18 mouse cellular contexts compared by ENCODE assay signal in genomic region chrX:75842835-75843234, GRCm38 (mm10). TPM values are rescaled to one million over a fixed set of nuclear protein-coding genes. Genes with fewer than 3 reads are reported as not detected.
DNase-seq lines count a peak whose midpoint lies in the region; ATAC-seq and TF ChIP-seq lines count a peak whose summit lies in the region.
"Had no signal": no experiment of that assay in that cellular context is flagged by ENCODE, and none has a peak within 500 bp of the region (broad histone marks: within the 10 kb centered on the region; RNA-seq: fewer than 3 reads in every experiment).

No protein-coding gene starts in this region.

- peaks cover 8% of the 10 kb centered on the region for H3K36me3 ChIP-seq in heart, adult 2 months (ENCODE audit: control insufficient read depth, insufficient read depth, low read length)
- no peaks in the 10 kb centered on the region for H3K36me3 ChIP-seq in kidney, adult 2 months (ENCODE audit: control insufficient read depth, insufficient read depth, low read length)
- no peaks in the 10 kb centered on the region for H3K36me3 ChIP-seq in stomach, embryonic 16.5 days (ENCODE audit: control insufficient read depth, insufficient read depth, low read length)
- H3K36me3 ChIP-seq: embryonic facial prominence, embryonic 12.5 days; forebrain, embryonic 10.5 days; hindbrain, embryonic 10.5 days; midbrain, embryonic 15.5 days had no signal

- intact Hi-C loops in heart, adult 2 months (cut with DNase I) = no loop called here
- intact Hi-C loops in heart, postnatal 25 days (cut with DNase I) = no loop called here
- intact Hi-C loops in left cerebral cortex, postnatal 10 days (cut with DNase I) = no loop called here

- DNase-seq in heart, adult 2 months = peak in 1 of 2 experiments; percentile 5
- no peak for DNase-seq in heart, postnatal 25 days (ENCODE audit: low spot score)
- DNase-seq in kidney, adult 2 months = peak; percentile 19
- DNase-seq in kidney, postnatal 25 days = no peak
- DNase-seq in lung, postnatal 10 days = peak; percentile 2
- no peak for DNase-seq in lung, postnatal 14 days
- no peak for DNase-seq in left cerebral cortex, postnatal 10 days (ENCODE audit: extremely low spot score in 1 of 2, low spot score in 2 of 2)
- DNase-seq: adrenal gland, adult 8-10 months; gastrocnemius, postnatal 14 days; layer of hippocampus, adult 9-11 months; liver, postnatal 0 days; thymus, postnatal 14 days had no signal

- H3K27me3 ChIP-seq in heart, adult 2 months (ENCODE audit: control insufficient read depth, insufficient read depth, low read length) = no peaks in the 10 kb centered on the region
- no peaks in the 10 kb centered on the region for H3K27me3 ChIP-seq in kidney, adult 2 months (replicated peaks; ENCODE audit: control insufficient read depth, insufficient read depth, low read length)
- H3K27me3 ChIP-seq in stomach, embryonic 16.5 days (ENCODE audit: control insufficient read depth, insufficient read depth, low read length) = no peaks in the 10 kb centered on the region
- H3K27me3 ChIP-seq: embryonic facial prominence, embryonic 12.5 days; midbrain, embryonic 15.5 days had no signal

- no peak for TF ChIP-seq CTCF in heart, adult 2 months (IDR thresholded peaks at IDR 0.05)
- no peak for TF ChIP-seq CTCF in kidney, adult 2 months (conservative IDR thresholded peaks at IDR 0.05; ENCODE audit: insufficient read depth, insufficient read length, low read depth, low read length)

- WGBS in heart, adult 2 months = 26% methylated on average over 9 of the region's 9 CpGs
- 26% methylated on average over 9 of the region's 9 CpGs for WGBS in kidney, adult 2 months
- WGBS in stomach, embryonic 16.5 days = 51% methylated on average over 9 of the region's 9 CpGs

- TF ChIP-seq EP300 in heart, adult 2 months (IDR thresholded peaks at IDR 0.05; ENCODE audit: insufficient read depth, low read depth, low read length) = no peak

- peaks cover 4% of the 10 kb centered on the region for H3K4me1 ChIP-seq in heart, adult 2 months (ENCODE audit: control insufficient read depth, insufficient read depth, low read length)
- peaks cover 3% of the 10 kb centered on the region; the same call in 1 of the 2 replicates for H3K4me1 ChIP-seq in kidney, adult 2 months (ENCODE audit: control insufficient read depth, insufficient read depth, low read length)
- H3K4me1 ChIP-seq in stomach, embryonic 16.5 days (ENCODE audit: control insufficient read depth, insufficient read depth, low read length) = no peaks in the 10 kb centered on the region
- H3K4me1 ChIP-seq: embryonic facial prominence, embryonic 12.5 days; forebrain, embryonic 10.5 days; hindbrain, embryonic 10.5 days; megakaryocyte, embryonic 14.5 days; midbrain, embryonic 15.5 days had no signal

- H3K4me2 ChIP-seq in stomach, embryonic 16.5 days (ENCODE audit: low read depth, low read length) = peak overlapping the region; percentile 19; the same call in 1 of the 2 replicates
- H3K4me2 ChIP-seq: embryonic facial prominence, embryonic 12.5 days; midbrain, embryonic 15.5 days had no signal

- H3K9ac ChIP-seq in heart, adult 2 months (ENCODE audit: low read depth, low read length) = peak overlapping the region; percentile 67
- no peak overlapping the region for H3K9ac ChIP-seq in stomach, embryonic 16.5 days (ENCODE audit: low read length)
- H3K9ac ChIP-seq: embryonic facial prominence, embryonic 12.5 days; liver, postnatal 0 days; midbrain, embryonic 15.5 days had no signal

- TF ChIP-seq POLR2A in heart, adult 2 months (IDR thresholded peaks at IDR 0.05; ENCODE audit: insufficient read depth, low read depth, low read length) = peak; percentile 31; the same call in 1 of the 2 replicates
- TF ChIP-seq POLR2A in kidney, adult 2 months (IDR thresholded peaks at IDR 0.05; ENCODE audit: low read depth, low read length) = no peak

- H3K9me3 ChIP-seq in stomach, embryonic 16.5 days (replicated peaks; ENCODE audit: control insufficient read depth, low read length) = no peaks in the 10 kb centered on the region
- H3K9me3 ChIP-seq: embryonic facial prominence, embryonic 12.5 days; forebrain, embryonic 10.5 days; hindbrain, embryonic 10.5 days; megakaryocyte, embryonic 14.5 days; midbrain, embryonic 15.5 days had no signal

- peak overlapping the region; percentile 84 for H3K27ac ChIP-seq in heart, adult 2 months
- H3K27ac ChIP-seq in kidney, adult 2 months (ENCODE audit: insufficient read depth, low read depth, low read length) = peak overlapping the region; percentile 38; the same call in 1 of the 2 replicates
- peak overlapping the region; percentile 60 for H3K27ac ChIP-seq in stomach, embryonic 16.5 days (ENCODE audit: low read length)
- H3K27ac ChIP-seq: embryonic facial prominence, embryonic 12.5 days; forebrain, embryonic 10.5 days; hindbrain, embryonic 10.5 days; midbrain, embryonic 15.5 days had no signal

- no peak for ATAC-seq in stomach, embryonic 16.5 days (ENCODE audit: insufficient read depth, low FRiP score)
- ATAC-seq: liver, postnatal 0 days; midbrain, embryonic 15.5 days had no signal

- peak overlapping the region; percentile 20 for H3K4me3 ChIP-seq in heart, adult 2 months
- no peak overlapping the region for H3K4me3 ChIP-seq in kidney, adult 2 months (ENCODE audit: insufficient read depth, low read depth, low read length)
- H3K4me3 ChIP-seq in stomach, embryonic 16.5 days (replicated peaks; ENCODE audit: low read length) = no peak overlapping the region
- H3K4me3 ChIP-seq: embryonic facial prominence, embryonic 12.5 days; forebrain, embryonic 10.5 days; hindbrain, embryonic 10.5 days; megakaryocyte, embryonic 14.5 days; midbrain, embryonic 15.5 days had no signal

- no peaks in the 10 kb centered on the region for H3K79me2 ChIP-seq in heart, adult 2 months (replicated peaks; ENCODE audit: control insufficient read depth, insufficient read depth, low read length)

RNA-seq across cellular contexts. Expression of gene Pls3, which starts 32.1 kb away (rescaled TPM):
- 10 to 100 TPM; 39.9 to 44.7 TPM for total RNA-seq in heart, adult 2 months (2021)
- 13.5 and 34.5 TPM in 2 replicates for polyA plus RNA-seq in heart, adult 2 months (2012; rRNA removed)
- 10 to 100 TPM; 42.2 to 51.2 TPM for total RNA-seq in heart, postnatal 25 days (2021)
- polyA plus RNA-seq in kidney, adult 2 months (2012; rRNA removed) = 12.6 and 15.7 TPM in 2 replicates
- 107 and 116 TPM in 2 replicates for polyA plus RNA-seq in stomach, embryonic 16.5 days (2015; fragmentation: Nextera tagmentation; extraction: Ambion mirVana)
- total RNA-seq in left cerebral cortex, postnatal 10 days (2021) = 10 to 100 TPM; 83.6 to 91.0 TPM

Comparison
In these comparisons a context has a peak if more than half of its experiments do, and no peak if none do; other contexts are left out.
1. DNase-seq: peak in kidney, adult 2 months (single experiment) and lung, postnatal 10 days (single experiment); none in heart, postnatal 25 days (single experiment), kidney, postnatal 25 days (0 of 2), lung, postnatal 14 days (single experiment) and left cerebral cortex, postnatal 10 days (0 of 2).
2. Peak in every context shown above with its lines, with median percentiles within 50 percentile points of each other: H3K27ac ChIP-seq.